12 mouse cellular contexts compared by ENCODE assay signal in genomic region chrX:161723391-161723808, GRCm38 (mm10). TPM values are rescaled to one million over a fixed set of nuclear protein-coding genes. Genes with fewer than 3 reads are reported as not detected.
DNase-seq lines count a peak whose midpoint lies in the region; ATAC-seq lines count a peak whose summit lies in the region.
"Had no signal": no experiment of that assay in that cellular context is flagged by ENCODE, and none has a peak within 500 bp of the region (broad histone marks: within the 10 kb centered on the region; RNA-seq: fewer than 3 reads in every experiment).

No protein-coding gene starts in this region.

- WGBS in kidney, embryonic 16.5 days, result 19% methylated on average over 9 of the region's 9 CpGs
- WGBS in neural tube, embryonic 15.5 days, result 22% methylated on average over 9 of the region's 9 CpGs

- no peaks in the 10 kb centered on the region for H3K36me3 ChIP-seq in kidney, embryonic 16.5 days (ENCODE audit: insufficient read depth, low read length)
- H3K36me3 ChIP-seq in neural tube, embryonic 15.5 days, result no peaks in the 10 kb centered on the region

- H3K27me3 ChIP-seq in kidney, embryonic 16.5 days (ENCODE audit: insufficient read depth, low read length), result peaks cover 37% of the 10 kb centered on the region
- H3K27me3 ChIP-seq in neural tube, embryonic 15.5 days (replicated peaks), result peaks cover 32% of the 10 kb centered on the region; the same call in 1 of the 2 replicates

- peak; percentile 87 for ATAC-seq in kidney, embryonic 16.5 days (ENCODE audit: low FRiP score, low TSS enrichment)
- ATAC-seq in neural tube, embryonic 15.5 days (ENCODE audit: low FRiP score), result no peak
- ATAC-seq in megakaryocyte progenitor cell, adult 5-6 weeks (replicated peaks; ENCODE audit: poor library complexity), result no peak

- H3K4me1 ChIP-seq in kidney, embryonic 16.5 days (ENCODE audit: insufficient read depth, low read length), result peaks cover 10% of the 10 kb centered on the region; the same call in 1 of the 2 replicates
- H3K4me1 ChIP-seq in neural tube, embryonic 15.5 days, result peaks cover 42% of the 10 kb centered on the region

- no peak overlapping the region; the same call in 1 of the 2 replicates for H3K4me2 ChIP-seq in kidney, embryonic 16.5 days (replicated peaks; ENCODE audit: low read depth, low read length)
- peak overlapping the region; percentile 43 for H3K4me2 ChIP-seq in neural tube, embryonic 15.5 days

- peak; percentile 94 for DNase-seq in heart, adult 11 months
- DNase-seq in heart, postnatal 36 days, result no peak
- peak; percentile 24 for DNase-seq in ovary, adult 18-20 months (ENCODE audit: low spot score)
- DNase-seq in ovary, postnatal 10 days (ENCODE audit: low spot score), result no peak
- DNase-seq in left cerebral cortex, postnatal 10 days (ENCODE audit: extremely low spot score in 1 of 2, low spot score in 2 of 2), result no peak
- DNase-seq: heart, postnatal 10 days; left cerebral cortex, postnatal 4 days; retina, postnatal 1 day had no signal

- 0 out of 2 replicates have a peak overlapping the region, but pooled peaks have one; percentile 1 for H3K4me3 ChIP-seq in kidney, embryonic 16.5 days (ENCODE audit: low read length)
- no peak overlapping the region for H3K4me3 ChIP-seq in neural tube, embryonic 15.5 days (replicated peaks)

- H3K9ac ChIP-seq in kidney, embryonic 16.5 days (replicated peaks; ENCODE audit: low read length), result no peak overlapping the region
- H3K9ac ChIP-seq in neural tube, embryonic 15.5 days (replicated peaks), result no peak overlapping the region

- intact Hi-C loops in heart, postnatal 36 days (cut with DNase I), result no loop called here
- intact Hi-C loops in left cerebral cortex, postnatal 10 days (cut with DNase I), result loop anchor here (5.0 kb wide), 1 partner anchor 59 kb away; no protein-coding TSS in a partner anchor

- no peaks in the 10 kb centered on the region for H3K9me3 ChIP-seq in kidney, embryonic 16.5 days (ENCODE audit: low read length)
- no peaks in the 10 kb centered on the region for H3K9me3 ChIP-seq in neural tube, embryonic 15.5 days (replicated peaks)

- H3K27ac ChIP-seq in kidney, embryonic 16.5 days (ENCODE audit: low read length), result peak overlapping the region; percentile 32
- H3K27ac ChIP-seq in neural tube, embryonic 15.5 days (replicated peaks), result peak overlapping the region; percentile 61
- H3K27ac ChIP-seq: macrophage had no signal

RNA-seq across cellular contexts. Expression of gene Rai2, which starts 6.5 kb away (rescaled TPM):
- total RNA-seq in heart, postnatal 36 days (2021), result 10 to 100 TPM; 39.7 to 42.0 TPM
- 5.0 and 6.4 TPM in 2 replicates for polyA plus RNA-seq in kidney, embryonic 16.5 days (2015; fragmentation: Nextera tagmentation; extraction: Ambion mirVana)
- 15.8 and 18.6 TPM in 2 replicates for polyA plus RNA-seq in neural tube, embryonic 15.5 days (2015; fragmentation: Nextera tagmentation; extraction: Ambion mirVana)
- 10 to 100 TPM in 1 of 2 experiments, 1 to 10 TPM in 1; 9.8 to 12.1 TPM for total RNA-seq in left cerebral cortex, postnatal 10 days (2021)
- 0.10 TPM in 1 of 2 replicates, not detected in the other for total RNA-seq in megakaryocyte progenitor cell, adult 5-6 weeks (2015)
- total RNA-seq in megakaryocyte progenitor cell, adult 5-6 weeks (2017), result not detected in 2 replicates
- polyA plus RNA-seq: macrophage had no signal

Comparison
In these comparisons a context has a peak if more than half of its experiments do, and no peak if none do; other contexts are left out.
1. DNase-seq: peak in heart, adult 11 months (single experiment) and ovary, adult 18-20 months (single experiment); none in heart, postnatal 36 days (0 of 2), ovary, postnatal 10 days (single experiment) and left cerebral cortex, postnatal 10 days (0 of 2).
2. RNA of gene Rai2, which starts 6.5 kb away (total RNA-seq): 39.7 to 42.0 TPM in heart, postnatal 36 days and 9.8 to 12.1 TPM in left cerebral cortex, postnatal 10 days; 0.10 TPM in megakaryocyte progenitor cell, adult 5-6 weeks; every median in the first group is over 4 times any median in the second.